Mouse (Mus musculus): ENCODE data around the gene Llgl2.

GRCm38 (mm10) chr11:115876438-115876837 is 52.6 kb downstream of the Llgl2 start:
- TF ChIP-seq POLR2A (IDR thresholded peaks at IDR 0.05; ENCODE audit: low read depth, low read length) (no peak), CTCF (IDR thresholded peaks at IDR 0.05; ENCODE audit: extremely low read depth, insufficient read depth, insufficient read length, insufficient replicate concordance) (no peak)
